Mouse (Mus musculus): ENCODE measurements at regions not wholly inside any gene's neighbourhood (a gene's known extent, or its start where the extent isn't known, plus 50 kb on each side); places are given as distances from the start of the nearest gene placed in this dataset.

GRCm38 (mm10) chr17:79798361-79798760 lies 83.5 kb upstream of the Cyp1b1 start:
- no peak for DNase-seq

- no peak for DNase-seq
Measured at GRCm38 (mm10) chr17:79790166-79790565, 75.3 kb upstream of the Cyp1b1 start.

- DNase-seq = no peak
Measured at GRCm38 (mm10) chr17:79787201-79787600, 72.3 kb upstream of the Cyp1b1 start.

GRCm38 (mm10) chr17:79786691-79787090 lies 71.8 kb upstream of the Cyp1b1 start:
- DNase-seq = peak; percentile 8

- DNase-seq = no peak
Measured at GRCm38 (mm10) chr17:79786270-79786669, 71.4 kb upstream of the Cyp1b1 start.

- peak; percentile 32 for DNase-seq
Measured at GRCm38 (mm10) chr17:79784256-79784870, 69.5 kb upstream of the Cyp1b1 start.

GRCm38 (mm10) chr17:79781733-79782663 lies 67.1 kb upstream of the Cyp1b1 start:
- peak; percentile 70 for DNase-seq

- DNase-seq = no peak
Measured at GRCm38 (mm10) chr17:79781262-79781661, 66.4 kb upstream of the Cyp1b1 start.

- DNase-seq = peak; percentile 19
Measured at GRCm38 (mm10) chr17:79777874-79778395, 63.1 kb upstream of the Cyp1b1 start.

- DNase-seq = no peak
Measured at GRCm38 (mm10) chr17:79776177-79776576, 61.3 kb upstream of the Cyp1b1 start.

- DNase-seq = no peak
Measured at GRCm38 (mm10) chr17:79775216-79775615, 60.4 kb upstream of the Cyp1b1 start.

GRCm38 (mm10) chr17:79774291-79774690 lies 59.4 kb upstream of the Cyp1b1 start:
- DNase-seq = no peak

- DNase-seq = no peak
Measured at GRCm38 (mm10) chr17:79772219-79772618, 57.4 kb upstream of the Cyp1b1 start.

- peak; percentile 56 for DNase-seq
Measured at GRCm38 (mm10) chr17:79771727-79772126, 56.9 kb upstream of the Cyp1b1 start.

- no peak for DNase-seq
Measured at GRCm38 (mm10) chr17:79770911-79771310, 56.0 kb upstream of the Cyp1b1 start.

GRCm38 (mm10) chr17:79769824-79770223 lies 55.0 kb upstream of the Cyp1b1 start:
- DNase-seq = no peak

- peak; percentile 18 for DNase-seq
Measured at GRCm38 (mm10) chr17:79768080-79768479, 53.2 kb upstream of the Cyp1b1 start.

GRCm38 (mm10) chr17:79765061-79765794 lies 50.4 kb upstream of the Cyp1b1 start:
- peak; percentile 27 for DNase-seq

All from adrenal gland, postnatal 14 days (tissue).